Mouse (Mus musculus): ENCODE results near the gene Atp6v0a4. TPM values are rescaled to one million over a fixed set of nuclear protein-coding genes. Genes with fewer than 3 reads are reported as not detected.

Atp6v0a4 gene
- 11.9 and 13.9 TPM in 2 replicates for polyA plus RNA-seq (2015; fragmentation: Nextera tagmentation; extraction: Ambion mirVana)

- no peaks in the 10 kb centered on the region for H3K9me3 ChIP-seq (ENCODE audit: control insufficient read depth, low read length)
- no peaks in the 10 kb centered on the region for H3K4me1 ChIP-seq (replicated peaks; ENCODE audit: control insufficient read depth, insufficient read depth)
- DNase-seq (ENCODE audit: low spot score) (no peak), ATAC-seq (ENCODE audit: low FRiP score, low TSS enrichment) (no peak)
- H3K9ac ChIP-seq (ENCODE audit: low read length): no peak within 1 kb of the TSS
- no peak within 1 kb of the TSS for H3K4me2 ChIP-seq (replicated peaks; ENCODE audit: low read depth)
- H3K27ac ChIP-seq (replicated peaks): no peak within 1 kb of the TSS
- no peaks in the 10 kb centered on the region for H3K27me3 ChIP-seq (ENCODE audit: control insufficient read depth, insufficient read depth, low read length)
- H3K4me3 ChIP-seq (ENCODE audit: low read depth, low read length): no peak within 1 kb of the TSS
- TF ChIP-seq EP300 (optimal IDR thresholded peaks at IDR 0.05) (no peak), CTCF (IDR thresholded peaks at IDR 0.05; ENCODE audit: low read depth) (no peak)
- H3K36me3 ChIP-seq (ENCODE audit: control insufficient read depth, insufficient read depth, low read length): no peaks in the 10 kb centered on the region
- 82% methylated on average over 7 of the region's 7 CpGs for WGBS
Measured at GRCm38 (mm10) chr6:38124207-38124835, at the start of gene Atp6v0a4. TSS of gene Atp6v0a4 (minus strand) at chr6:38124586.

- 71% methylated on average over 6 of the region's 6 CpGs for WGBS
- ATAC-seq (ENCODE audit: low FRiP score, low TSS enrichment) (no peak), DNase-seq (ENCODE audit: low spot score) (no peak)
- no peaks in the 10 kb centered on the region for H3K27me3 ChIP-seq (ENCODE audit: control insufficient read depth, insufficient read depth, low read length)
- no peaks in the 10 kb centered on the region for H3K4me1 ChIP-seq (replicated peaks; ENCODE audit: control insufficient read depth, insufficient read depth)
- no peaks in the 10 kb centered on the region; the same call in 1 of the 2 replicates for H3K36me3 ChIP-seq (ENCODE audit: control insufficient read depth, insufficient read depth, low read length)
- H3K4me2 ChIP-seq (replicated peaks; ENCODE audit: low read depth): no peak overlapping the region
- no peak overlapping the region for H3K4me3 ChIP-seq (ENCODE audit: low read depth, low read length)
- no peaks in the 10 kb centered on the region for H3K9me3 ChIP-seq (ENCODE audit: control insufficient read depth, low read length)
- H3K27ac ChIP-seq (replicated peaks): no peak overlapping the region
- TF ChIP-seq CTCF (IDR thresholded peaks at IDR 0.05; ENCODE audit: low read depth): no peak
- no peak for TF ChIP-seq EP300 (optimal IDR thresholded peaks at IDR 0.05)
- H3K9ac ChIP-seq (ENCODE audit: low read length): no peak overlapping the region
Measured at GRCm38 (mm10) chr6:38165385-38165784, 41.0 kb upstream of the Atp6v0a4 start.

GRCm38 (mm10) chr6:38164705-38165104, 40.3 kb upstream of the Atp6v0a4 start:
- Histone ChIP-seq H3K27me3 (ENCODE audit: control insufficient read depth, insufficient read depth, low read length) (no peaks in the 10 kb centered on the region), H3K36me3 (ENCODE audit: control insufficient read depth, insufficient read depth, low read length) (no peaks in the 10 kb centered on the region; the same call in 1 of the 2 replicates), H3K4me3 (ENCODE audit: low read depth, low read length) (no peak overlapping the region), H3K4me1 (replicated peaks; ENCODE audit: control insufficient read depth, insufficient read depth) (no peaks in the 10 kb centered on the region), H3K9me3 (ENCODE audit: control insufficient read depth, low read length) (no peaks in the 10 kb centered on the region), H3K27ac (replicated peaks) (no peak overlapping the region), H3K9ac (ENCODE audit: low read length) (no peak overlapping the region), H3K4me2 (replicated peaks; ENCODE audit: low read depth) (no peak overlapping the region)
- no peak for ATAC-seq (ENCODE audit: low FRiP score, low TSS enrichment)
- DNase-seq (ENCODE audit: low spot score): no peak
- TF ChIP-seq CTCF (IDR thresholded peaks at IDR 0.05; ENCODE audit: low read depth) (no peak), EP300 (optimal IDR thresholded peaks at IDR 0.05) (no peak)
- WGBS: 88% methylated on average over 6 of the region's 6 CpGs

GRCm38 (mm10) chr6:38162825-38163504, 38.6 kb upstream of the Atp6v0a4 start:
- no peaks in the 10 kb centered on the region for H3K27me3 ChIP-seq (ENCODE audit: control insufficient read depth, insufficient read depth, low read length)
- no peaks in the 10 kb centered on the region for H3K36me3 ChIP-seq (ENCODE audit: control insufficient read depth, insufficient read depth, low read length)
- H3K4me1 ChIP-seq (replicated peaks; ENCODE audit: control insufficient read depth, insufficient read depth): no peaks in the 10 kb centered on the region
- H3K27ac ChIP-seq (replicated peaks): no peak overlapping the region
- DNase-seq (ENCODE audit: low spot score) (no peak), ATAC-seq (ENCODE audit: low FRiP score, low TSS enrichment) (no peak)
- H3K4me2 ChIP-seq (replicated peaks; ENCODE audit: low read depth): no peak overlapping the region
- no peak overlapping the region for H3K9ac ChIP-seq (ENCODE audit: low read length)
- TF ChIP-seq EP300 (optimal IDR thresholded peaks at IDR 0.05): no peak
- H3K4me3 ChIP-seq (ENCODE audit: low read depth, low read length): no peak overlapping the region
- H3K9me3 ChIP-seq (ENCODE audit: control insufficient read depth, low read length): no peaks in the 10 kb centered on the region
- WGBS: 63% methylated on average over 14 of the region's 14 CpGs

- no peak for ATAC-seq (ENCODE audit: low FRiP score, low TSS enrichment)
- H3K4me3 ChIP-seq (ENCODE audit: low read depth, low read length): no peak overlapping the region
- no peak overlapping the region for H3K4me2 ChIP-seq (replicated peaks; ENCODE audit: low read depth)
- H3K27ac ChIP-seq (replicated peaks): no peak overlapping the region
- no peaks in the 10 kb centered on the region for H3K27me3 ChIP-seq (ENCODE audit: control insufficient read depth, insufficient read depth, low read length)
- no peaks in the 10 kb centered on the region for H3K36me3 ChIP-seq (ENCODE audit: control insufficient read depth, insufficient read depth, low read length)
- no peak overlapping the region for H3K9ac ChIP-seq (ENCODE audit: low read length)
- no peaks in the 10 kb centered on the region for H3K4me1 ChIP-seq (replicated peaks; ENCODE audit: control insufficient read depth, insufficient read depth)
- DNase-seq (ENCODE audit: low spot score): no peak
- no peaks in the 10 kb centered on the region for H3K9me3 ChIP-seq (ENCODE audit: control insufficient read depth, low read length)
- WGBS: 74% methylated on average over 2 of the region's 2 CpGs
- TF ChIP-seq CTCF (IDR thresholded peaks at IDR 0.05; ENCODE audit: low read depth) (no peak), EP300 (optimal IDR thresholded peaks at IDR 0.05) (no peak)
Measured at GRCm38 (mm10) chr6:38160556-38160955, 36.2 kb upstream of the Atp6v0a4 start.

- 4% methylated on average over 3 of the region's 3 CpGs for WGBS
- Histone ChIP-seq H3K27ac (replicated peaks) (no peak overlapping the region), H3K9me3 (ENCODE audit: control insufficient read depth, low read length) (no peaks in the 10 kb centered on the region)
Measured at GRCm38 (mm10) chr6:38160102-38160501, 35.7 kb upstream of the Atp6v0a4 start.

More at GRCm38 (mm10) chr6:38160102-38160501, 35.7 kb upstream of the Atp6v0a4 start:
- no peaks in the 10 kb centered on the region for H3K27me3 ChIP-seq (ENCODE audit: control insufficient read depth, insufficient read depth, low read length)
- peak; percentile 94 for TF ChIP-seq CTCF (IDR thresholded peaks at IDR 0.05; ENCODE audit: low read depth)
- no peak for TF ChIP-seq EP300 (optimal IDR thresholded peaks at IDR 0.05)
- no peak overlapping the region for H3K9ac ChIP-seq (ENCODE audit: low read length)
- H3K36me3 ChIP-seq (ENCODE audit: control insufficient read depth, insufficient read depth, low read length): no peaks in the 10 kb centered on the region
- H3K4me1 ChIP-seq (replicated peaks; ENCODE audit: control insufficient read depth, insufficient read depth): no peaks in the 10 kb centered on the region
- ATAC-seq (ENCODE audit: low FRiP score, low TSS enrichment) (peak; percentile 62; the same call in 1 of the 2 replicates), DNase-seq (ENCODE audit: low spot score) (peak; percentile 88)
- H3K4me2 ChIP-seq (replicated peaks; ENCODE audit: low read depth): no peak overlapping the region
- no peak overlapping the region for H3K4me3 ChIP-seq (ENCODE audit: low read depth, low read length)

Measured in stomach, postnatal 0 days (tissue).